Mouse (Mus musculus) Patski (cell line): ENCODE data around the gene Grhpr. TPM values are rescaled to one million over a fixed set of nuclear protein-coding genes. Genes with fewer than 3 reads are reported as not detected.

ENCODE experiments used
- polyA plus RNA-seq: library from polyadenylated mRNA; unstranded; gene quantifications from one replicate; pipeline ENCODE4 v1.2.3, GENCODE M21; 2021

The Grhpr gene
- polyA plus RNA-seq, 1 experiment from 2014 or later, result 23.7 TPM

Other genes starting within 250 kb of the Grhpr start
- gene Zcchc7, start 225.5 kb upstream of the Grhpr start, polyA plus RNA-seq, result 22.1 TPM
- gene Zbtb5, start 31.0 kb downstream of the Grhpr start, polyA plus RNA-seq, result 5.6 TPM
- gene Polr1e, start 37.2 kb downstream of the Grhpr start, polyA plus RNA-seq, result 16.4 TPM
- 7.6 TPM for gene Fbxo10, start 103.2 kb downstream of the Grhpr start, polyA plus RNA-seq
- 84.9 TPM for gene Tomm5, start 126.7 kb downstream of the Grhpr start, polyA plus RNA-seq
- 0.04 TPM for gene Frmpd1, start 203.5 kb downstream of the Grhpr start, polyA plus RNA-seq